Mouse (Mus musculus) left cerebral cortex, adult 18-20 months (tissue): ENCODE measurements around the gene Cxcr3. TPM values are rescaled to one million over a fixed set of nuclear protein-coding genes. Genes with fewer than 3 reads are reported as not detected.

Source experiments
- DNase-seq, 2 experiments: peaks; one replicate each; pipeline ENCODE4 v3.0.0; 2021 to 2022; ENCODE audit warnings: low spot score in 2 of 2, mixed read lengths in 1 of 2
- long read RNA-seq, 2 experiments: library from polyadenylated mRNA; stranded (forward); transcript quantifications; one replicate each; pipeline ENCODE4 v2.0.0; 2021
- total RNA-seq, 2 experiments: library from RNA; stranded (reverse); gene quantifications; 2 replicates each; pipeline ENCODE4 v1.2.3; 2021

Gene Cxcr3
- not detected for total RNA-seq
- long read RNA-seq, experiment 1, result 0 reads
- long read RNA-seq, experiment 2, result 0 reads

GRCm38 (mm10) chrX:101733828-101734319, at the start of gene Cxcr3:
Gene Cxcr3, minus strand, starts transcription at chrX:101734269.
- DNase-seq, result no peak

GRCm38 (mm10) chrX:101772035-101772434, 38.0 kb upstream of the Cxcr3 start:
- DNase-seq, result peak; percentile 40 to 54

- DNase-seq, result no peak
Measured at GRCm38 (mm10) chrX:101770307-101770706, 36.2 kb upstream of the Cxcr3 start.

GRCm38 (mm10) chrX:101769478-101769877, 35.4 kb upstream of the Cxcr3 start:
- DNase-seq, result no peak

- no peak for DNase-seq
Measured at GRCm38 (mm10) chrX:101767280-101767679, 33.2 kb upstream of the Cxcr3 start.

GRCm38 (mm10) chrX:101765111-101765510, 31.0 kb upstream of the Cxcr3 start:
- DNase-seq, result peak; percentile 17 to 42

- DNase-seq, result no peak
Measured at GRCm38 (mm10) chrX:101764621-101765020, 30.6 kb upstream of the Cxcr3 start.

- peak; percentile 46 to 50 for DNase-seq
Measured at GRCm38 (mm10) chrX:101754478-101754877, 20.4 kb upstream of the Cxcr3 start.

GRCm38 (mm10) chrX:101750144-101750543, 16.1 kb upstream of the Cxcr3 start:
- no peak for DNase-seq

- no peak for DNase-seq
Measured at GRCm38 (mm10) chrX:101741064-101741433, 7.0 kb upstream of the Cxcr3 start.

- peak in 1 of 2 experiments; percentile 9 for DNase-seq
Measured at GRCm38 (mm10) chrX:101740335-101741063, 6.4 kb upstream of the Cxcr3 start.

- no peak for DNase-seq
Measured at GRCm38 (mm10) chrX:101737201-101737600, 3.1 kb upstream of the Cxcr3 start.

- DNase-seq, result no peak
Measured at GRCm38 (mm10) chrX:101734981-101735380, 912 bp upstream of the Cxcr3 start.

- no peak for DNase-seq
Measured at GRCm38 (mm10) chrX:101733288-101733687, 781 bp downstream of the Cxcr3 start.

GRCm38 (mm10) chrX:101732644-101733043, 1.4 kb downstream of the Cxcr3 start:
- DNase-seq, result no peak

- no peak for DNase-seq
Measured at GRCm38 (mm10) chrX:101730010-101730409, 4.1 kb downstream of the Cxcr3 start.

GRCm38 (mm10) chrX:101720401-101720800, 13.7 kb downstream of the Cxcr3 start:
- DNase-seq, result no peak

- no peak for DNase-seq
Measured at GRCm38 (mm10) chrX:101705111-101705510, 29.0 kb downstream of the Cxcr3 start.

- no peak for DNase-seq
Measured at GRCm38 (mm10) chrX:101698232-101698631, 35.8 kb downstream of the Cxcr3 start.

GRCm38 (mm10) chrX:101697537-101697936, 36.5 kb downstream of the Cxcr3 start:
- no peak for DNase-seq

GRCm38 (mm10) chrX:101695686-101696085, 38.4 kb downstream of the Cxcr3 start:
- DNase-seq, result no peak
